Mouse (Mus musculus): ENCODE results near the gene Tbx4. TPM values are rescaled to one million over a fixed set of nuclear protein-coding genes. Genes with fewer than 3 reads are reported as not detected.

Tbx4 gene
- not detected for polyA plus RNA-seq (2012; fragmentation: generic; extraction: Trizol)

DNA sequence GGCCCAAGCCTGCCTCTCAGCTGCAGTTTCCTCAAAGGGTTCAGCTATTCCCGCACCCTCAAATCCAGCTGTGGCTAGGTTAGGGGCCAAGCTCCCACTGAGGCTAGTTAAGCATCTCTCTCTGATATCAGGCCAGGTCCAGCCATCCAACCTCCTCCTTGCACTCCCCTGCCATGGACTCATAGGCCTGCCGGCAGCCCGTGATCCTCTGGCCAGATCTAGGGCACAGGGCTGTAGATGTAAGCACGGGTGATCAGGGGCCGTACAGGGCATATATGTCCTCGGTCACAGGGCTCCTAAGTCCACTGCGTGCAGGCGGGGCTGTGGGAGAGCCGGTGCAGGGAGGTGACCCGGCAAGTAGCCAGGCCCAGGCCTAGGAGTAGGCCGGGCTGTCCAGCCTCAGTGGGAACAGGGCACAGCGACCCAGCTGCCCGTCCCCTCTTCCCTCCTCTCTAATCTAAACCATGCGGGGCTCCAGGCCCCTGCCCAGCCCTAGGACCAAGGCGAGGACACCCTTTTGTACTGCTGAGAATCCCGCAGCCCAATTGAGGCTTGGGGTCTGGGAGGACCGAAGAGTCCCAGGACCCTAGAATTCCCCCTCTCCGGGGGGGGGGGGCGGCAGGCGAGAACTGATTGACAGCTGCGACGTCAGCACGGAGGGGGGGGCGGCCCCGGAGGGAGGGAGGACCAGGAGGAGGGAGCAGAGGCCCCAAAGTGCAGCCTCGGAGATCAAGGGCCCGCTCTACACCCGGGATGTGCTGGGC lies at the start of gene Tbx4:
Tbx4 (plus strand) TSS at position 758 of the 764 bp plus-strand sequence.

DNA sequence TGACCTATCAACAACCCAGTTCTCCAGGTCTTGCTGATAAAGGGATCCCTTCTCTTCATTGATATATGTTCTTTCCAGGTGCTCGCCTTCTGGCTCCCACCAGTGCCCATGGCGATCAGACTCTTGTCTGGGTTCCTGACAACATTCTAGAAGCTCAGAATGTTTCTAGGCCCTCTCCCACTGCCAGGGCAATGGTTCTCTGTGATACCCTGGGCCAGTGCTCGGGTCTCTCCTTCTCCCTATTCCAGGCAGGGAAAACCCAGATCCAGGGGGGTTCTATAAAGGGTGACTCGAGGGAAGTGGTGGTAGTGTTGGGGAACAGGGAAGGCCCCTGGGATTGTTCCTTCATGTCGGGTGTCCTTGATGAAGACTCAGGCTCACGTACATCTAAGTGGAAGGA lies 36.0 kb upstream of the Tbx4 start, which contains the start of gene Gm11444:
Gm11444 (minus strand) TSS at position 101 of the 400 bp plus-strand sequence.

Other genes with a start within 250 kb of the Tbx4 start
- under 1 TPM; 0.01 to 0.51 TPM for gene Tbx2, start 53.9 kb upstream of the Tbx4 start, polyA plus RNA-seq (2012; fragmentation: generic; extraction: Trizol)
- gene Gm11444, start 36.1 kb upstream of the Tbx4 start, polyA plus RNA-seq (2012; fragmentation: generic; extraction: Trizol): not detected

Measured in C3H10T1/2 (cell line).